Mouse (Mus musculus) megakaryocyte, embryonic 14.5 days (primary cell): ENCODE results near the gene Ttc7b.

Experiments
- FLI1 ChIP-seq: IDR thresholded peaks from 2 replicates; pipeline ENCODE4 v1.6.1; 2012; ENCODE audit warnings: low read length, inconsistent platforms, mixed read lengths
- GATA1 ChIP-seq: IDR thresholded peaks from 3 replicates; pipeline ENCODE4 v1.6.1; 2012; ENCODE audit warnings: mixed read lengths, low read length, inconsistent platforms, borderline replicate concordance

- TF ChIP-seq GATA1 (no peak), FLI1 (no peak)
Observed at GRCm38 (mm10) chr12:100529651-100530050, 9.0 kb upstream of the Ttc7b start.
